20 mouse cellular contexts compared by ENCODE assay signal in genomic region chr1:57347487-57347886, GRCm38 (mm10). TPM values are rescaled to one million over a fixed set of nuclear protein-coding genes. Genes with fewer than 3 reads are reported as not detected.
DNase-seq lines count a peak whose midpoint lies in the region; ATAC-seq and TF ChIP-seq lines count a peak whose summit lies in the region.
"Had no signal": no experiment of that assay in that cellular context is flagged by ENCODE, and none has a peak within 500 bp of the region (broad histone marks: within the 10 kb centered on the region; RNA-seq: fewer than 3 reads in every experiment).

No protein-coding gene starts in this region.

- no peak overlapping the region for H3K9ac ChIP-seq in forebrain, embryonic 13.5 days
- H3K9ac ChIP-seq in forebrain, embryonic 14.5 days (ENCODE audit: low read length), result no peak overlapping the region
- no peak overlapping the region for H3K9ac ChIP-seq in forebrain, postnatal 0 days
- H3K9ac ChIP-seq in forebrain, embryonic 11.5 days (ENCODE audit: low read length), result no peak overlapping the region
- H3K9ac ChIP-seq: embryonic facial prominence, embryonic 13.5 days; embryonic facial prominence, embryonic 15.5 days had no signal

- H3K27me3 ChIP-seq in forebrain, embryonic 13.5 days, result no peaks in the 10 kb centered on the region
- H3K27me3 ChIP-seq in forebrain, embryonic 14.5 days (replicated peaks; ENCODE audit: control insufficient read depth, insufficient read depth, low read length), result no peaks in the 10 kb centered on the region
- H3K27me3 ChIP-seq in forebrain, postnatal 0 days (ENCODE audit: insufficient read depth, low read length), result no peaks in the 10 kb centered on the region
- H3K27me3 ChIP-seq in forebrain, embryonic 11.5 days (ENCODE audit: control insufficient read depth, insufficient read depth, low read length), result no peaks in the 10 kb centered on the region
- peaks cover 2% of the 10 kb centered on the region for H3K27me3 ChIP-seq in megakaryocyte, embryonic 14.5 days (replicated peaks)
- H3K27me3 ChIP-seq: embryonic facial prominence, embryonic 13.5 days; embryonic facial prominence, embryonic 15.5 days had no signal

- no peak overlapping the region for H3K4me3 ChIP-seq in forebrain, embryonic 13.5 days
- no peak overlapping the region for H3K4me3 ChIP-seq in forebrain, embryonic 14.5 days (ENCODE audit: low read depth, low read length)
- H3K4me3 ChIP-seq in forebrain, postnatal 0 days (ENCODE audit: low read depth, low read length), result no peak overlapping the region
- H3K4me3 ChIP-seq in forebrain, embryonic 11.5 days (ENCODE audit: low read depth, low read length), result no peak overlapping the region
- peak overlapping the region; percentile 7 for H3K4me3 ChIP-seq in megakaryocyte, embryonic 14.5 days (replicated peaks)
- H3K4me3 ChIP-seq: embryonic facial prominence, embryonic 13.5 days; embryonic facial prominence, embryonic 15.5 days; erythroblast, embryonic 14.5 days; forebrain, embryonic 10.5 days had no signal

- no peak for DNase-seq in forebrain, embryonic 14.5 days (ENCODE audit: low spot score)
- DNase-seq in forebrain, postnatal 0 days, result no peak
- DNase-seq in forebrain, embryonic 11.5 days (ENCODE audit: low spot score), result no peak
- DNase-seq: adrenal gland, adult 2 months; adrenal gland, postnatal 10 days; adrenal gland, postnatal 25 days; cerebellum, adult 11 months; cerebellum, adult 18-20 months; cerebellum, adult 8-10 months; cerebellum, adult 9-11 months; cerebellum, postnatal 14 days; cerebellum, postnatal 36 days; embryo, embryonic 11 days had no signal

- no peaks in the 10 kb centered on the region for H3K9me3 ChIP-seq in forebrain, embryonic 13.5 days (replicated peaks)
- no peaks in the 10 kb centered on the region for H3K9me3 ChIP-seq in forebrain, embryonic 14.5 days (replicated peaks; ENCODE audit: control insufficient read depth, low read length)
- no peaks in the 10 kb centered on the region for H3K9me3 ChIP-seq in forebrain, postnatal 0 days (ENCODE audit: low read length)
- no peaks in the 10 kb centered on the region for H3K9me3 ChIP-seq in forebrain, embryonic 11.5 days (ENCODE audit: control insufficient read depth, low read length)
- no peaks in the 10 kb centered on the region for H3K9me3 ChIP-seq in megakaryocyte, embryonic 14.5 days
- H3K9me3 ChIP-seq: embryonic facial prominence, embryonic 13.5 days; embryonic facial prominence, embryonic 15.5 days; forebrain, embryonic 10.5 days had no signal

- no peaks in the 10 kb centered on the region for H3K36me3 ChIP-seq in forebrain, embryonic 13.5 days (ENCODE audit: poor library complexity, severe bottlenecking)
- H3K36me3 ChIP-seq in forebrain, embryonic 14.5 days (ENCODE audit: control insufficient read depth, insufficient read depth, low read length), result no peaks in the 10 kb centered on the region
- no peaks in the 10 kb centered on the region for H3K36me3 ChIP-seq in forebrain, postnatal 0 days (ENCODE audit: insufficient read depth)
- no peaks in the 10 kb centered on the region for H3K36me3 ChIP-seq in forebrain, embryonic 11.5 days (ENCODE audit: control insufficient read depth, insufficient read depth, low read length)
- H3K36me3 ChIP-seq in megakaryocyte, embryonic 14.5 days (replicated peaks; ENCODE audit: low read length), result no peaks in the 10 kb centered on the region
- H3K36me3 ChIP-seq: embryonic facial prominence, embryonic 13.5 days; embryonic facial prominence, embryonic 15.5 days; forebrain, embryonic 10.5 days had no signal

- peaks cover 8% of the 10 kb centered on the region for H3K4me1 ChIP-seq in forebrain, embryonic 13.5 days
- H3K4me1 ChIP-seq in forebrain, embryonic 14.5 days (ENCODE audit: control insufficient read depth, insufficient read depth, low read length), result no peaks in the 10 kb centered on the region
- H3K4me1 ChIP-seq in forebrain, postnatal 0 days (ENCODE audit: insufficient read depth), result no peaks in the 10 kb centered on the region; the same call in 1 of the 2 replicates
- 0 out of 2 replicates have a peak, but pooled peaks cover 2% of the 10 kb centered on the region for H3K4me1 ChIP-seq in forebrain, embryonic 11.5 days (replicated peaks; ENCODE audit: control insufficient read depth, insufficient read depth, low read length)
- peaks cover 6% of the 10 kb centered on the region for H3K4me1 ChIP-seq in megakaryocyte, embryonic 14.5 days
- H3K4me1 ChIP-seq: embryonic facial prominence, embryonic 13.5 days; embryonic facial prominence, embryonic 15.5 days had no signal

- TF ChIP-seq CTCF in forebrain, postnatal 0 days (IDR thresholded peaks at IDR 0.05; ENCODE audit: low read depth), result no peak

- no peak overlapping the region for H3K4me2 ChIP-seq in forebrain, embryonic 13.5 days
- H3K4me2 ChIP-seq in forebrain, embryonic 14.5 days (ENCODE audit: low read length), result no peak overlapping the region
- no peak overlapping the region for H3K4me2 ChIP-seq in forebrain, postnatal 0 days (ENCODE audit: low read depth)
- H3K4me2 ChIP-seq in forebrain, embryonic 11.5 days (ENCODE audit: low read depth, low read length, severe bottlenecking), result no peak overlapping the region
- H3K4me2 ChIP-seq: embryonic facial prominence, embryonic 13.5 days; embryonic facial prominence, embryonic 15.5 days had no signal

- ATAC-seq in forebrain, embryonic 13.5 days, result 0 out of 2 replicates have a peak, but pooled peaks have one; percentile 48
- ATAC-seq in forebrain, embryonic 14.5 days, result no peak
- ATAC-seq in forebrain, postnatal 0 days, result peak; percentile 64
- ATAC-seq in forebrain, embryonic 11.5 days (replicated peaks; ENCODE audit: low FRiP score), result no peak
- no peak for ATAC-seq in megakaryocyte, adult 5-6 weeks (ENCODE audit: poor library complexity, severe bottlenecking)

- no peak overlapping the region for H3K27ac ChIP-seq in forebrain, embryonic 13.5 days
- H3K27ac ChIP-seq in forebrain, embryonic 14.5 days (ENCODE audit: low read depth, low read length), result no peak overlapping the region
- H3K27ac ChIP-seq in forebrain, postnatal 0 days (ENCODE audit: low read depth, low read length), result no peak overlapping the region
- H3K27ac ChIP-seq in forebrain, embryonic 11.5 days (ENCODE audit: low read depth, low read length), result no peak overlapping the region
- H3K27ac ChIP-seq: embryonic facial prominence, embryonic 13.5 days; embryonic facial prominence, embryonic 15.5 days; forebrain, embryonic 10.5 days had no signal

RNA-seq across cellular contexts. Expression of gene 1700066M21Rik, which starts 29.9 kb away (rescaled TPM):
- 21.0 and 22.3 TPM in 2 replicates for polyA plus RNA-seq in forebrain, embryonic 13.5 days (2015; fragmentation: Nextera tagmentation; extraction: Ambion mirVana)
- polyA plus RNA-seq in forebrain, embryonic 14.5 days (2014; fragmentation: Nextera tagmentation; extraction: Ambion mirVana), result 30.3 and 36.8 TPM in 2 replicates
- 29.3 and 33.4 TPM in 2 replicates for total RNA-seq in forebrain, postnatal 0 days (2014; rRNA removed)
- polyA plus RNA-seq in forebrain, postnatal 0 days (2015; fragmentation: Nextera tagmentation; extraction: Ambion mirVana), result 26.4 and 26.7 TPM in 2 replicates
- 12.9 and 14.2 TPM in 2 replicates for polyA plus RNA-seq in forebrain, embryonic 11.5 days (2014; fragmentation: Nextera tagmentation; extraction: Ambion mirVana)
- polyA plus RNA-seq in megakaryocyte, embryonic 14.5 days (2012; ENCODE audit: insufficient read depth, low replicate concordance), result 2.7 and 66.0 TPM in 2 replicates
- 22.5 and 23.5 TPM in 2 replicates for total RNA-seq in megakaryocyte, adult 5-6 weeks (2015)
- total RNA-seq in megakaryocyte, adult 5-6 weeks (2017), result 16.7 and 20.6 TPM in 2 replicates

RNA-seq across cellular contexts. Expression of gene Maip1, which starts 58.6 kb away (rescaled TPM):
- 17.4 and 18.4 TPM in 2 replicates for polyA plus RNA-seq in forebrain, embryonic 13.5 days (2015; fragmentation: Nextera tagmentation; extraction: Ambion mirVana)
- polyA plus RNA-seq in forebrain, embryonic 14.5 days (2014; fragmentation: Nextera tagmentation; extraction: Ambion mirVana), result 14.9 and 16.3 TPM in 2 replicates
- 12.0 and 14.4 TPM in 2 replicates for total RNA-seq in forebrain, postnatal 0 days (2014; rRNA removed)
- 19.9 and 22.6 TPM in 2 replicates for polyA plus RNA-seq in forebrain, postnatal 0 days (2015; fragmentation: Nextera tagmentation; extraction: Ambion mirVana)
- polyA plus RNA-seq in forebrain, embryonic 11.5 days (2014; fragmentation: Nextera tagmentation; extraction: Ambion mirVana), result 17.0 and 18.4 TPM in 2 replicates
- polyA plus RNA-seq in megakaryocyte, embryonic 14.5 days (2012; ENCODE audit: insufficient read depth, low replicate concordance), result 14.3 and 27.6 TPM in 2 replicates
- 7.3 and 12.1 TPM in 2 replicates for total RNA-seq in megakaryocyte, adult 5-6 weeks (2015)
- total RNA-seq in megakaryocyte, adult 5-6 weeks (2017), result 7.2 and 8.4 TPM in 2 replicates

RNA-seq across cellular contexts. Expression of gene Tyw5, which starts 59.4 kb away (rescaled TPM):
- 22.7 and 23.1 TPM in 2 replicates for polyA plus RNA-seq in forebrain, embryonic 13.5 days (2015; fragmentation: Nextera tagmentation; extraction: Ambion mirVana)
- 19.8 and 23.6 TPM in 2 replicates for polyA plus RNA-seq in forebrain, embryonic 14.5 days (2014; fragmentation: Nextera tagmentation; extraction: Ambion mirVana)
- total RNA-seq in forebrain, postnatal 0 days (2014; rRNA removed), result 21.8 and 35.5 TPM in 2 replicates
- polyA plus RNA-seq in forebrain, postnatal 0 days (2015; fragmentation: Nextera tagmentation; extraction: Ambion mirVana), result 28.6 and 29.6 TPM in 2 replicates
- polyA plus RNA-seq in forebrain, embryonic 11.5 days (2014; fragmentation: Nextera tagmentation; extraction: Ambion mirVana), result 26.9 and 31.5 TPM in 2 replicates
- polyA plus RNA-seq in megakaryocyte, embryonic 14.5 days (2012; ENCODE audit: insufficient read depth, low replicate concordance), result 1.4 TPM in 1 of 2 replicates, not detected in the other
- 23.3 and 24.0 TPM in 2 replicates for total RNA-seq in megakaryocyte, adult 5-6 weeks (2015)
- total RNA-seq in megakaryocyte, adult 5-6 weeks (2017), result 12.0 and 28.7 TPM in 2 replicates

Comparison
In these comparisons a context has a peak if more than half of its experiments do, and no peak if none do; other contexts are left out.
1. ATAC-seq: peak in forebrain, embryonic 13.5 days (single experiment) and forebrain, postnatal 0 days (single experiment); none in forebrain, embryonic 14.5 days (single experiment), forebrain, embryonic 11.5 days (single experiment) and megakaryocyte, adult 5-6 weeks (single experiment).